Mouse (Mus musculus): ENCODE measurements around the gene Gprc5a. TPM values are rescaled to one million over a fixed set of nuclear protein-coding genes. Genes with fewer than 3 reads are reported as not detected.

Gene Gprc5a
- total RNA-seq (2012; rRNA removed), result 0.08 TPM in 1 of 2 replicates, not detected in the other
- not detected in 2 replicates for total RNA-seq (2014; rRNA removed)
- polyA plus RNA-seq (2012; ENCODE audit: insufficient read length, low read depth), result 0.59 and 0.65 TPM in 2 replicates

GRCm38 (mm10) chr6:135065236-135065957 lies at the start of gene Gprc5a:
Gprc5a (plus strand) TSS chr6:135065651.
- in situ Hi-C loops (cut with MboI; ENCODE audit: low pct_ligation_motif_present, low pct_unique_long_range_greater_than_20kb, low sequenced_read_pairs), result no loop called here
- DNase-seq (ENCODE audit: extremely low read depth), result peak; percentile 88
- Histone ChIP-seq H3K4me2 (ENCODE audit: insufficient read depth, low read depth, poor library complexity, severe bottlenecking) (peak within 1 kb of the TSS; percentile 92), H3K27ac (ENCODE audit: insufficient read depth, low read depth) (no peak within 1 kb of the TSS), H3K9ac (ENCODE audit: insufficient read depth, low read depth) (peak within 1 kb of the TSS; percentile 24; the same call in 1 of the 2 replicates), H3K36me3 (replicated peaks in 1 of 2; ENCODE audit: control insufficient read depth in 1 of 2, insufficient read depth in 1 of 2, low read length in 1 of 2) (no peaks in the 10 kb centered on the region), H3K4me1 (ENCODE audit: control insufficient read depth in 1 of 2, insufficient read depth in 2 of 2) (peaks cover 0 to 15% of the 10 kb centered on the region in 2 experiments; a peak in 2 of 4 replicates), H3K27me3 (replicated peaks) (peaks cover 21% of the 10 kb centered on the region), H3K79me2 (replicated peaks; ENCODE audit: control insufficient read depth, extremely low read depth, insufficient read depth, poor library complexity, severe bottlenecking) (no peaks in the 10 kb centered on the region), H3K4me3 (replicated peaks in 1 of 3; ENCODE audit: low read depth in 2 of 3, low read length in 2 of 3, poor library complexity in 1 of 3) (peak within 1 kb of the TSS; percentile 23 to 52 (median 46)), H3K9me3 (replicated peaks; ENCODE audit: low read length) (no peaks in the 10 kb centered on the region)
- TF ChIP-seq BHLHE40 (IDR thresholded peaks at IDR 0.05; ENCODE audit: low read depth, low read length) (peak; percentile 53; the same call in 1 of the 2 replicates), E2F4 (IDR thresholded peaks at IDR 0.05; ENCODE audit: insufficient replicate concordance, low read depth, low read length) (no peak), UBTF (IDR thresholded peaks at IDR 0.05; ENCODE audit: low read depth, low read length) (0 out of 2 replicates have a peak, but pooled peaks have one; percentile 21), MAZ (IDR thresholded peaks at IDR 0.05; ENCODE audit: low read depth, low read length) (0 out of 2 replicates have a peak, but pooled peaks have one; percentile 21), CHD2 (IDR thresholded peaks at IDR 0.05; ENCODE audit: low read length) (no peak), IRF4 (IDR thresholded peaks at IDR 0.05; ENCODE audit: low read depth, low read length) (peak; percentile 46; the same call in 1 of the 2 replicates), MXI1 (IDR thresholded peaks at IDR 0.05; ENCODE audit: low read depth, low read length) (peak; percentile 29; the same call in 1 of the 2 replicates), CHD1 (IDR thresholded peaks at IDR 0.05; ENCODE audit: low read depth, low read length) (no peak), ETS1 (conservative IDR thresholded peaks at IDR 0.05; ENCODE audit: low read depth, low read length) (peak; percentile 52; the same call in 1 of the 2 replicates), USF1 (IDR thresholded peaks at IDR 0.05; ENCODE audit: low read depth, low read length) (no peak), NELFE (IDR thresholded peaks at IDR 0.05; ENCODE audit: low read depth, low read length) (no peak), MAFK (IDR thresholded peaks at IDR 0.05; ENCODE audit: insufficient replicate concordance, low read length) (no peak), MEF2A (IDR thresholded peaks at IDR 0.05; ENCODE audit: borderline replicate concordance, low read depth, low read length) (no peak), SIN3A (IDR thresholded peaks at IDR 0.05; ENCODE audit: low read length) (peak; percentile 52; the same call in 1 of the 2 replicates), MAX (IDR thresholded peaks at IDR 0.05; ENCODE audit: low read length) (0 out of 2 replicates have a peak, but pooled peaks have one; percentile 21)
- dilution Hi-C loops (cut with MboI; ENCODE audit: extremely low pct_ligation_motif_present, extremely low pct_unique_long_range_greater_than_20kb, low sequenced_read_pairs), result no loop called here

GRCm38 (mm10) chr6:135017211-135017610 lies 48.2 kb upstream of the Gprc5a start:
- DNase-seq (ENCODE audit: extremely low read depth), result no peak
- H3K9me3 ChIP-seq (replicated peaks; ENCODE audit: low read length), result no peaks in the 10 kb centered on the region
- H3K4me1 ChIP-seq (ENCODE audit: control insufficient read depth in 1 of 2, insufficient read depth in 2 of 2), result peaks cover 0 to 5% of the 10 kb centered on the region in 2 experiments; a peak in 2 of 4 replicates
- peaks cover 8% of the 10 kb centered on the region for H3K79me2 ChIP-seq (replicated peaks; ENCODE audit: control insufficient read depth, extremely low read depth, insufficient read depth, poor library complexity, severe bottlenecking)
- in situ Hi-C loops (cut with MboI; ENCODE audit: low pct_ligation_motif_present, low pct_unique_long_range_greater_than_20kb, low sequenced_read_pairs), result no loop called here
- TF ChIP-seq JUN (IDR thresholded peaks at IDR 0.05; ENCODE audit: insufficient read depth, low read depth, low read length) (no peak), IRF4 (IDR thresholded peaks at IDR 0.05; ENCODE audit: low read depth, low read length) (no peak), USF1 (IDR thresholded peaks at IDR 0.05; ENCODE audit: low read depth, low read length) (no peak), MYC (IDR thresholded peaks at IDR 0.05; ENCODE audit: low read depth, low read length) (no peak), CHD2 (IDR thresholded peaks at IDR 0.05; ENCODE audit: low read length) (no peak)
- dilution Hi-C loops (cut with MboI; ENCODE audit: extremely low pct_ligation_motif_present, extremely low pct_unique_long_range_greater_than_20kb, low sequenced_read_pairs), result no loop called here
- peaks cover 79 to 87% of the 10 kb centered on the region in 2 experiments for H3K36me3 ChIP-seq (replicated peaks in 1 of 2; ENCODE audit: control insufficient read depth in 1 of 2, insufficient read depth in 1 of 2, low read length in 1 of 2)
- no peaks in the 10 kb centered on the region for H3K27me3 ChIP-seq (replicated peaks)
- H3K27ac ChIP-seq (ENCODE audit: insufficient read depth, low read depth), result no peak overlapping the region
- no peak overlapping the region for H3K4me3 ChIP-seq (replicated peaks in 1 of 3; ENCODE audit: low read depth in 2 of 3, low read length in 2 of 3, poor library complexity in 1 of 3)
- H3K4me2 ChIP-seq (ENCODE audit: insufficient read depth, low read depth, poor library complexity, severe bottlenecking), result no peak overlapping the region
- no peak overlapping the region for H3K9ac ChIP-seq (ENCODE audit: insufficient read depth, low read depth)
